Mouse (Mus musculus) kidney, adult 8-10 months (tissue): ENCODE measurements at regions not wholly inside any gene's neighbourhood (a gene's known extent, or its start where the extent isn't known, plus 50 kb on each side); places are given as distances from the start of the nearest gene placed in this dataset.

Source experiments
- DNase-seq, 2 experiments: peaks; one replicate each; pipeline ENCODE4 v3.0.0; 2022

DNA sequence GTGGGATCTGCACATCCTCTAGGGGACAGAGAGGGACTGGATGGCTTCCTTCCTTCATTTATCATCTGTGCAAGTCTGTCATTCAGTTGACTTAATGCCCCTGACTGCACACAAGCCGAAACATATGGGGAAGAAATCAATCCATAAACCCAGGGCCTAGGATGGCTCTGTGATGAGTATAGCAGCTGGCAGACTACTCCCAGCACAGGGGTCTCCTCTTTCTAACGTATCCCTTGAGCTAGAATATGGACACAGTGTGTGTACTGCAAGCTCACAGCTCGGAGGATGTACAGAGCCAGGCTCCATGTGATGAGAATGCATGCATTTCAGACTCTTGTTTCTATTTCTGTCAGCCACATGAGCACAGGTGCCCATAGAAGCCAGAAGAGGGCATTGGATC, 180.3 kb downstream of the Parn start:
- DNase-seq, result no peak

DNA sequence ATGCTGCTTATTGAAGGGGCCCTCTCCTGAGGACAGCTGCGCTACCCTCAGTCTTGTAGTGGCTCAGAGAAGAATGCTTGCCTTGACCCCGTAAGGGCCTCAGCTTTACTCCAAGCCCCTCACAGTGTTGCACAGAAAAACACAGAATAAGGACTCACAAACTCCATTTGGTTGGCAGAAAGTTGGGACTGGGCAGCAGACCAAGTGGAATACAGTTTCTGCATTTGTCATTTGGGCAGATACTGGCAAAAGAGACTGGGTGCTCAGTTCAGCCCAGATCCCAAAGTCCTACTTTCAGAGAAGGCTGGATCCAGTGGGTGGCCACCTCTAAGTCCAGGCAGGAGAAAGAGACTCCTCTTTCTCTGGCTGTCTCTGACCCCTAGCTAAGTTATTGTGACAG, 181.4 kb downstream of the Parn start:
- no peak for DNase-seq

DNA sequence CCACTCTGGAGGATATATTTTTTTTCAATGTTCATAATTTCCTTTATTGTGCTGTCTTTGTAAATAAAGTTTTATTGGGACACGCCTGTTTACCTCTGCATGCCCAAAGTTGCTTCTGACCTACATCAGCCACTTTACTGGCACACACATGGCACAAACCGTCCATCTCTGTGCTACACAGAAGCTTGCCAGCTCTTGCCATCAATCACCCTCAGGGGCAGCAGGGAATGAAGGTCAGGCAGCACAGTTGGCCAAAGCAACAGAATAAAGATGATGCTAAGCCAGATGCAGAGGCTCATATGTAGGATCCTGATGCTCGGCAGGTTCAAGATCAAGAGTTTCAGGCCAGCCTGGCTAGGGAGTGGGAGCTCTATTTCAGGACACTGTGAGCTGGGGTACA, 187.7 kb downstream of the Parn start:
- DNase-seq, result no peak

DNA sequence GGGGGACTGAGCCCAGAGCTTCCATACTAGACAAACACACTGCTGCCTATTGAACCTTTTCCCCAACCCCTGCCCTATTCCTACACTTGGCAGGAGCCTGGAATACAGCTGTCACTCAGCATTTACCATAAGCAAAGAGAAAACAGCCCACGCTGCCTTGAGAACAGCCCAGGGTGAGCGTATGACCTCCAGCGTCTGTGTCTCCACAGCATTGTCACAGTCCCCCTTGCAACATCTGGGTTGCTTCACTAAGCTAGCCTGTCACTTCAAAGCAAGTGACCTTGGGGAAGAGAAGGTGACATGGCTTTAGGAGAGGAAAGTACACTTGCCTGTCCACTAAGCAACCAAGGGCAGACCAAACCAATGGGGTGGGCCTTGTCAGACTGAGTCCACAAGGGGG, 191.3 kb downstream of the Parn start:
- DNase-seq, result no peak

DNA sequence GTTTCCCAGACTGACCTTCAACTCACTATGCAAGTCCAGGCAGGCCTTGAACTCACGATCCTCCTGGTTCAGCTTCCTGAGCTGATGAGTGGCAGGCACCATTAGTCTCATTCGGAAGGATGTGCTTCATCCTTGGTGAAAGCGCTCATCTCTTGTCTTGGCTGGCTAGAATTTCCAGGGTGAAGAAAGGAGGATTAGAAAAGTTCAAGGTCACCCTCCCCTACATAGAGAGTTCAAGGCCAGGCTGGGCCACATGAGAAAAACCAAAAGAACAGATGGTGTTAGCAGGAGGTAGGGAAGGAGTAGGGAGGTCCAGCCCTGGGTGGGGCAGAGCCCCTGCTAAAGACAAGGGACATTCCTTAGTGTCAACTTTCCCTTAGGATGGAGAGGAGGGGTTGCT, 193.0 kb downstream of the Parn start:
- no peak for DNase-seq

DNA sequence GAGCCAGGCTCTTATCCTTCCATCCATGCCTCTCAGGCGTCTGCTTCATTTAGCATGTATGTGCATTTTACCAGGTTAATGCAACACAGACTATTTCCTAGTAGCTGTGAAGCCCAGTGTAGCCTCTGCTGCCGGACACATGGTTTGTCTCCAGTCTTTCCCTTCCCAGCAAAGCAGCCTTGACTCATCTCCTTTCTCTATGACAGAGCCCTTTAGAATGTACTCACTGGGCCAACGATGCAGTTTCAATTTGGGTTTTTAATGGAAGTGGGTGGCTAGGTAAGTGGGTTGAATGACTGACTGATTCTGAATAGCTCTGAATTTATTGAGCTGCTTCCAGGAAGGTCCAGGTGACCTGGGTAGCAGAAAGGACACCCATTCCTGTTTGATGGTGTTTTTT, 193.7 kb downstream of the Parn start:
- DNase-seq, result no peak

DNA sequence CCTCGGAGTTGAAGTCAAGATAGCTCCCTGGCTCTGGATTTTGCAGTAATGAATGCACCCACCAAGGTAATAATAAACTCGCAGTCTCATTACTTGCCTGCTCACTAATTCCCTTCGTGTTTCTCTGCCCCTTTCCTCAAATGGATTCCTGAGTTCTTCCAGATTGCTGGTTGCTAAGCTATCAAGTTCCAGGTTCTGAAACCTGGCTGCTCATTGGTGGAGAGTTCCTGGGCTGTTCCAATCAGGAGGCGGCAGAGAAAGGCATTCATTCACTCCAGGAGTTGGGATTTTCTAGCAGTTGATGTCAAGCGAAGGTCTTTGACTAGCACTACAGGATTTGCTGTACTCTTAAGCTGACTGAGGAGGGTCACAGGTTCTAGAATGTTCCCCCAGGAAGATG, 200.8 kb downstream of the Parn start:
- peak in 1 of 2 experiments; percentile 9 for DNase-seq
